Mouse (Mus musculus) hindbrain, embryonic 11.5 days (tissue): ENCODE measurements at regions not wholly inside any gene's neighbourhood (a gene's known extent, or its start where the extent isn't known, plus 50 kb on each side); places are given as distances from the start of the nearest gene placed in this dataset.

Experiments used
- ATAC-seq: fragments of 200-750 bp; cut with Nextera tagmentation; 2 replicates; pipeline ENCODE4 v1.8.0; 2017; ENCODE audit warnings: mild to moderate bottlenecking, moderate TSS enrichment, moderate library complexity; ENCODE audit not compliant: low FRiP score
- DNase-seq: peaks from one replicate; pipeline ENCODE4 v3.0.0-alpha.2; 2015; ENCODE audit warnings: low spot score
- H3K27ac ChIP-seq: fragments of 300-500 bp; sonication (generic); 2 replicates; pipeline ENCODE4 v1.5.1; 2014; ENCODE audit warnings: mild to moderate bottlenecking, low read depth, low read length
- H3K27me3 ChIP-seq: fragments of 300-500 bp; sonication (generic); 2 replicates; pipeline ENCODE4 v1.6.1; 2014; ENCODE audit warnings: mild to moderate bottlenecking, low read length, moderate library complexity, mixed read lengths; ENCODE audit not compliant: control insufficient read depth, insufficient read depth
- H3K36me3 ChIP-seq: fragments of 300-500 bp; sonication (generic); 2 replicates; pipeline ENCODE4 v1.6.1; 2014; ENCODE audit warnings: mild to moderate bottlenecking, low read length, moderate library complexity, mixed read lengths; ENCODE audit not compliant: control insufficient read depth, insufficient read depth
- H3K4me1 ChIP-seq: fragments of 300-500 bp; sonication (generic); replicated peaks from 2 replicates; pipeline ENCODE4 v1.6.1; 2014; ENCODE audit warnings: low read length, mixed read lengths; ENCODE audit not compliant: control insufficient read depth, insufficient read depth
- H3K4me2 ChIP-seq: fragments of 300-500 bp; sonication (generic); replicated peaks from 2 replicates; pipeline ENCODE4 v1.6.1; 2014; ENCODE audit warnings: mild to moderate bottlenecking, low read depth, low read length
- H3K4me3 ChIP-seq: fragments of 300-500 bp; sonication (generic); 2 replicates; pipeline ENCODE4 v1.5.1; 2014; ENCODE audit warnings: low read depth, low read length
- H3K9ac ChIP-seq: fragments of 300-500 bp; sonication (generic); 2 replicates; pipeline ENCODE4 v1.6.1; 2014; ENCODE audit warnings: low read depth, low read length
- H3K9me3 ChIP-seq: fragments of 300-500 bp; sonication (generic); 2 replicates; pipeline ENCODE4 v1.6.1; 2016; ENCODE audit warnings: low read length; ENCODE audit not compliant: control insufficient read depth
- WGBS: fragments of 180-500 bp; shearing (Covaris S2); extraction: QIAGEN DNeasy Blood & Tissue Kit; methylation state at CpG from one replicate; pipeline ENCODE4 v1.1.7; 2014; 5-methylcytosine and 5-hydroxymethylcytosine counted together

GRCm38 (mm10) chr2:179128018-179128417, 314.2 kb upstream of the Cdh4 start:
- ATAC-seq: no peak
- H3K4me2 ChIP-seq: no peak overlapping the region
- H3K4me1 ChIP-seq: no peaks in the 10 kb centered on the region
- no peaks in the 10 kb centered on the region for H3K9me3 ChIP-seq
- H3K4me3 ChIP-seq: no peak overlapping the region
- no peaks in the 10 kb centered on the region for H3K36me3 ChIP-seq
- H3K9ac ChIP-seq: no peak overlapping the region
- H3K27ac ChIP-seq: no peak overlapping the region
- 90% methylated on average over 3 of the region's 3 CpGs for WGBS
- DNase-seq: no peak
- no peaks in the 10 kb centered on the region for H3K27me3 ChIP-seq

- 93% methylated on average over 5 of the region's 5 CpGs for WGBS
Observed at GRCm38 (mm10) chr2:179128432-179128831, 313.8 kb upstream of the Cdh4 start.

GRCm38 (mm10) chr2:179131004-179131403, 311.2 kb upstream of the Cdh4 start:
- Histone ChIP-seq H3K9ac (no peak overlapping the region), H3K9me3 (no peaks in the 10 kb centered on the region), H3K4me3 (no peak overlapping the region), H3K27ac (no peak overlapping the region), H3K36me3 (no peaks in the 10 kb centered on the region), H3K4me2 (no peak overlapping the region), H3K27me3 (no peaks in the 10 kb centered on the region), H3K4me1 (no peaks in the 10 kb centered on the region)
- WGBS: 70% methylated on average over 5 of the region's 5 CpGs
- no peak for DNase-seq
- ATAC-seq: no peak

More at GRCm38 (mm10) chr2:179128432-179128831, 313.8 kb upstream of the Cdh4 start:
- H3K4me1 ChIP-seq: no peaks in the 10 kb centered on the region
- no peak overlapping the region for H3K4me3 ChIP-seq
- ATAC-seq: no peak
- no peak overlapping the region for H3K27ac ChIP-seq
- no peak overlapping the region for H3K9ac ChIP-seq
- no peaks in the 10 kb centered on the region for H3K27me3 ChIP-seq
- DNase-seq: no peak
- H3K4me2 ChIP-seq: no peak overlapping the region
- no peaks in the 10 kb centered on the region for H3K9me3 ChIP-seq
- H3K36me3 ChIP-seq: no peaks in the 10 kb centered on the region

- H3K27ac ChIP-seq: no peak overlapping the region
- ATAC-seq: no peak
- 75% methylated on average over 8 of the region's 8 CpGs for WGBS
- no peaks in the 10 kb centered on the region for H3K9me3 ChIP-seq
- no peaks in the 10 kb centered on the region for H3K36me3 ChIP-seq
- no peaks in the 10 kb centered on the region for H3K4me1 ChIP-seq
- H3K4me3 ChIP-seq: no peak overlapping the region
- H3K27me3 ChIP-seq: no peaks in the 10 kb centered on the region
- H3K4me2 ChIP-seq: no peak overlapping the region
- no peak for DNase-seq
- no peak overlapping the region for H3K9ac ChIP-seq
Observed at GRCm38 (mm10) chr2:179142313-179142712, 299.9 kb upstream of the Cdh4 start.

GRCm38 (mm10) chr2:179145726-179146125, 296.5 kb upstream of the Cdh4 start:
- Histone ChIP-seq H3K27ac (no peak overlapping the region), H3K9ac (no peak overlapping the region), H3K4me3 (no peak overlapping the region), H3K4me2 (no peak overlapping the region), H3K9me3 (no peaks in the 10 kb centered on the region), H3K4me1 (no peaks in the 10 kb centered on the region), H3K27me3 (no peaks in the 10 kb centered on the region), H3K36me3 (no peaks in the 10 kb centered on the region)
- ATAC-seq: no peak
- WGBS: 26% methylated on average over 2 of the region's 2 CpGs
- peak; percentile 12 for DNase-seq

- WGBS: 60% methylated on average over 4 of the region's 4 CpGs
- Histone ChIP-seq H3K36me3 (no peaks in the 10 kb centered on the region), H3K27me3 (no peaks in the 10 kb centered on the region), H3K4me1 (no peaks in the 10 kb centered on the region), H3K4me3 (no peak overlapping the region), H3K27ac (no peak overlapping the region), H3K9ac (no peak overlapping the region), H3K9me3 (no peaks in the 10 kb centered on the region), H3K4me2 (no peak overlapping the region)
- no peak for ATAC-seq
- no peak for DNase-seq
Observed at GRCm38 (mm10) chr2:179146274-179146673, 296.0 kb upstream of the Cdh4 start.

- Histone ChIP-seq H3K9me3 (no peaks in the 10 kb centered on the region), H3K27me3 (no peaks in the 10 kb centered on the region), H3K4me3 (no peak overlapping the region), H3K27ac (no peak overlapping the region), H3K36me3 (no peaks in the 10 kb centered on the region), H3K9ac (no peak overlapping the region), H3K4me2 (no peak overlapping the region), H3K4me1 (no peaks in the 10 kb centered on the region)
- DNase-seq: no peak
- no peak for ATAC-seq
- WGBS: 77% methylated on average over 5 of the region's 5 CpGs
Observed at GRCm38 (mm10) chr2:179148194-179148593, 294.0 kb upstream of the Cdh4 start.

GRCm38 (mm10) chr2:179148667-179149066, 293.6 kb upstream of the Cdh4 start:
- no peaks in the 10 kb centered on the region for H3K4me1 ChIP-seq
- WGBS: 78% methylated on average over 4 of the region's 4 CpGs

GRCm38 (mm10) chr2:179158881-179159280, 283.4 kb upstream of the Cdh4 start:
- Histone ChIP-seq H3K27ac (no peak overlapping the region), H3K4me2 (no peak overlapping the region), H3K9ac (no peak overlapping the region), H3K36me3 (no peaks in the 10 kb centered on the region), H3K27me3 (no peaks in the 10 kb centered on the region), H3K4me1 (no peaks in the 10 kb centered on the region), H3K4me3 (no peak overlapping the region), H3K9me3 (no peaks in the 10 kb centered on the region)
- 90% methylated on average over 9 of the region's 9 CpGs for WGBS
- DNase-seq (no peak), ATAC-seq (no peak)

More at GRCm38 (mm10) chr2:179148667-179149066, 293.6 kb upstream of the Cdh4 start:
- Histone ChIP-seq H3K4me2 (no peak overlapping the region), H3K9ac (no peak overlapping the region), H3K36me3 (no peaks in the 10 kb centered on the region), H3K9me3 (no peaks in the 10 kb centered on the region), H3K4me3 (no peak overlapping the region), H3K27ac (no peak overlapping the region), H3K27me3 (no peaks in the 10 kb centered on the region)
- DNase-seq (no peak), ATAC-seq (no peak)
